Mouse (Mus musculus) heart, postnatal 0 days (tissue): ENCODE results near the gene Nr1h4. TPM values are rescaled to one million over a fixed set of nuclear protein-coding genes. Genes with fewer than 3 reads are reported as not detected.

Experiments
- ATAC-seq: fragments of 200-750 bp; cut with Nextera tagmentation; 2 replicates; pipeline ENCODE4 v1.8.0; 2017; ENCODE audit warnings: low read depth, moderate number of reproducible peaks, moderate library complexity; ENCODE audit not compliant: insufficient read depth
- DNase-seq: peaks from one replicate; pipeline ENCODE4 v3.0.0-alpha.2; 2016; ENCODE audit warnings: low spot score
- H3K27ac ChIP-seq: fragments of 300-500 bp; sonication (generic); 2 replicates; pipeline ENCODE4 v1.5.1; 2014; ENCODE audit warnings: low read depth, mild to moderate bottlenecking
- H3K27me3 ChIP-seq: fragments of 300-500 bp; sonication (generic); 2 replicates; pipeline ENCODE4 v1.6.1; 2014; ENCODE audit warnings: low read length, mixed read lengths; ENCODE audit not compliant: control insufficient read depth, insufficient read depth
- H3K36me3 ChIP-seq: fragments of 300-500 bp; sonication (generic); replicated peaks from 2 replicates; pipeline ENCODE4 v1.6.1; 2014; ENCODE audit warnings: low read length, mixed read lengths; ENCODE audit not compliant: control insufficient read depth, insufficient read depth
- H3K4me1 ChIP-seq: fragments of 300-500 bp; sonication (generic); 2 replicates; pipeline ENCODE4 v1.6.1; 2014; ENCODE audit warnings: antibody characterized with exemption; ENCODE audit not compliant: control insufficient read depth, insufficient read depth
- H3K4me2 ChIP-seq: fragments of 300-500 bp; sonication (generic); 2 replicates; pipeline ENCODE4 v1.6.1; 2014; ENCODE audit warnings: low read depth, mild to moderate bottlenecking, low read length, moderate library complexity
- H3K4me3 ChIP-seq: fragments of 300-500 bp; sonication (generic); 2 replicates; pipeline ENCODE4 v1.5.1; 2014; ENCODE audit warnings: low read depth, low read length
- H3K9ac ChIP-seq: fragments of 300-500 bp; sonication (generic); replicated peaks from 2 replicates; pipeline ENCODE4 v1.6.1; 2014; ENCODE audit warnings: low read depth, low read length, mixed read lengths
- H3K9me3 ChIP-seq: fragments of 300-500 bp; sonication (generic); replicated peaks from 2 replicates; pipeline ENCODE4 v1.6.1; 2016; ENCODE audit warnings: low read length; ENCODE audit not compliant: control insufficient read depth
- CTCF ChIP-seq: IDR thresholded peaks from 2 replicates; pipeline ENCODE4 v1.5.1; 2016; ENCODE audit warnings: antibody characterized with exemption, control low read depth, low read depth
- EP300 ChIP-seq: IDR thresholded peaks from 2 replicates; pipeline ENCODE4 v1.6.1; 2016; ENCODE audit warnings: antibody characterized with exemption, low read depth
- WGBS: fragments of 180-500 bp; shearing (Covaris S2); extraction: QIAGEN DNeasy Blood & Tissue Kit; methylation state at CpG from one replicate; pipeline ENCODE4 v1.1.7; 2014; 5-methylcytosine and 5-hydroxymethylcytosine counted together
- polyA plus RNA-seq: library from polyadenylated mRNA; unstranded; fragments of >200 nt; fragmentation: Nextera tagmentation; extraction: Ambion mirVana; gene quantifications from 2 replicates; pipeline ENCODE4 v1.2.1, GENCODE M21; 2015
- total RNA-seq: library from RNA; depleted of rRNA; stranded (reverse); fragments of >200 nt; gene quantifications from 2 replicates; pipeline ENCODE4 v1.2.3, GENCODE M21; 2014; ENCODE audit warnings: low replicate concordance

The Nr1h4 gene
- total and polyA plus RNA-seq, 2 experiments from 2014 or later = 1.3 to 1.4 TPM

GRCm38 (mm10) chr10:89437996-89438395 lies 95.4 kb downstream of the Nr1h4 start:
- Histone ChIP-seq H3K4me3 (no peak overlapping the region), H3K4me1 (peaks cover 14% of the 10 kb centered on the region; the same call in 1 of the 2 replicates), H3K27me3 (no peaks in the 10 kb centered on the region), H3K27ac (peak overlapping the region; percentile 52), H3K9me3 (no peaks in the 10 kb centered on the region), H3K9ac (no peak overlapping the region; the same call in 1 of the 2 replicates), H3K36me3 (peaks cover 12% of the 10 kb centered on the region; the same call in 1 of the 2 replicates), H3K4me2 (peak overlapping the region; percentile 29)
- 36% methylated on average over 12 of the region's 12 CpGs for WGBS
- ATAC-seq = no peak
- TF ChIP-seq CTCF = no peak
- TF ChIP-seq EP300 = no peak
- DNase-seq = no peak

- no peak for ATAC-seq
- H3K36me3 ChIP-seq = peaks cover 15% of the 10 kb centered on the region; the same call in 1 of the 2 replicates
- TF ChIP-seq EP300 = no peak
- no peak for TF ChIP-seq CTCF
- H3K4me2 ChIP-seq = peak overlapping the region; percentile 29
- no peaks in the 10 kb centered on the region for H3K27me3 ChIP-seq
- H3K9ac ChIP-seq = no peak overlapping the region
- H3K4me3 ChIP-seq = no peak overlapping the region
- H3K4me1 ChIP-seq = peaks cover 10% of the 10 kb centered on the region; the same call in 1 of the 2 replicates
- WGBS = 76% methylated on average over 9 of the region's 9 CpGs
- no peaks in the 10 kb centered on the region for H3K9me3 ChIP-seq
- no peak overlapping the region for H3K27ac ChIP-seq
- DNase-seq = no peak
Observed at GRCm38 (mm10) chr10:89437472-89437871, 95.9 kb downstream of the Nr1h4 start.

- H3K4me3 ChIP-seq = no peak overlapping the region
- TF ChIP-seq CTCF (no peak), EP300 (no peak)
- H3K4me1 ChIP-seq = peaks cover 9% of the 10 kb centered on the region; the same call in 1 of the 2 replicates
- no peak overlapping the region for H3K27ac ChIP-seq
- peaks cover 21% of the 10 kb centered on the region for H3K36me3 ChIP-seq
- WGBS = 56% methylated on average over 9 of the region's 9 CpGs
- H3K9me3 ChIP-seq = no peaks in the 10 kb centered on the region
- no peak overlapping the region; the same call in 1 of the 2 replicates for H3K9ac ChIP-seq
- no peaks in the 10 kb centered on the region for H3K27me3 ChIP-seq
- ATAC-seq (no peak), DNase-seq (no peak)
- no peak overlapping the region for H3K4me2 ChIP-seq
Observed at GRCm38 (mm10) chr10:89435920-89436319, 97.5 kb downstream of the Nr1h4 start.

GRCm38 (mm10) chr10:89435413-89435812 lies 98.0 kb downstream of the Nr1h4 start:
- no peaks in the 10 kb centered on the region for H3K9me3 ChIP-seq
- no peak overlapping the region for H3K27ac ChIP-seq
- TF ChIP-seq CTCF (no peak), EP300 (no peak)
- H3K9ac ChIP-seq = no peak overlapping the region
- no peak overlapping the region for H3K4me2 ChIP-seq
- no peak overlapping the region for H3K4me3 ChIP-seq
- no peaks in the 10 kb centered on the region for H3K27me3 ChIP-seq
- DNase-seq = no peak
- ATAC-seq = no peak
- H3K36me3 ChIP-seq = peaks cover 21% of the 10 kb centered on the region
- WGBS = 90% methylated on average over 12 of the region's 12 CpGs
- H3K4me1 ChIP-seq = peaks cover 9% of the 10 kb centered on the region; the same call in 1 of the 2 replicates

- H3K4me2 ChIP-seq = no peak overlapping the region
- H3K4me1 ChIP-seq = peaks cover 6% of the 10 kb centered on the region; the same call in 1 of the 2 replicates
- H3K27me3 ChIP-seq = no peaks in the 10 kb centered on the region
- TF ChIP-seq EP300 = no peak
- TF ChIP-seq CTCF = no peak
- no peaks in the 10 kb centered on the region for H3K9me3 ChIP-seq
- DNase-seq (no peak), ATAC-seq (no peak)
- H3K9ac ChIP-seq = no peak overlapping the region
- peaks cover 25% of the 10 kb centered on the region for H3K36me3 ChIP-seq
- WGBS = 77% methylated on average over 17 of the region's 17 CpGs
- H3K27ac ChIP-seq = no peak overlapping the region
- no peak overlapping the region for H3K4me3 ChIP-seq
Observed at GRCm38 (mm10) chr10:89434509-89435210, 98.7 kb downstream of the Nr1h4 start.
